Mouse (Mus musculus) megakaryocyte progenitor cell, adult 5-6 weeks (primary cell): ENCODE results near the gene Srp14. TPM values are rescaled to one million over a fixed set of nuclear protein-coding genes. Genes with fewer than 3 reads are reported as not detected.
A peak's percentile ranks its signal among the peaks of the same experiment; 100 is the strongest.

Experiments used
- ATAC-seq: replicated peaks from 2 replicates; pipeline ENCODE4 v1.8.0; 2016; ENCODE audit warnings: mild to moderate bottlenecking, moderate TSS enrichment, inconsistent platforms; ENCODE audit not compliant: poor library complexity
- total RNA-seq, 2 experiments: library from RNA; stranded (forward) in 1 of 2; stranded (reverse) in 1 of 2; fragments of 157-497, 149-512 nt in 1 of 2; fragments of 200-1000 nt in 1 of 2; gene quantifications; 2 replicates each; pipeline versions ENCODE4 v1.2.3 to v1.2.4; 2015 to 2017

The Srp14 gene
- total RNA-seq, 2 experiments from 2014 or later = 166 to 225 TPM

DNA sequence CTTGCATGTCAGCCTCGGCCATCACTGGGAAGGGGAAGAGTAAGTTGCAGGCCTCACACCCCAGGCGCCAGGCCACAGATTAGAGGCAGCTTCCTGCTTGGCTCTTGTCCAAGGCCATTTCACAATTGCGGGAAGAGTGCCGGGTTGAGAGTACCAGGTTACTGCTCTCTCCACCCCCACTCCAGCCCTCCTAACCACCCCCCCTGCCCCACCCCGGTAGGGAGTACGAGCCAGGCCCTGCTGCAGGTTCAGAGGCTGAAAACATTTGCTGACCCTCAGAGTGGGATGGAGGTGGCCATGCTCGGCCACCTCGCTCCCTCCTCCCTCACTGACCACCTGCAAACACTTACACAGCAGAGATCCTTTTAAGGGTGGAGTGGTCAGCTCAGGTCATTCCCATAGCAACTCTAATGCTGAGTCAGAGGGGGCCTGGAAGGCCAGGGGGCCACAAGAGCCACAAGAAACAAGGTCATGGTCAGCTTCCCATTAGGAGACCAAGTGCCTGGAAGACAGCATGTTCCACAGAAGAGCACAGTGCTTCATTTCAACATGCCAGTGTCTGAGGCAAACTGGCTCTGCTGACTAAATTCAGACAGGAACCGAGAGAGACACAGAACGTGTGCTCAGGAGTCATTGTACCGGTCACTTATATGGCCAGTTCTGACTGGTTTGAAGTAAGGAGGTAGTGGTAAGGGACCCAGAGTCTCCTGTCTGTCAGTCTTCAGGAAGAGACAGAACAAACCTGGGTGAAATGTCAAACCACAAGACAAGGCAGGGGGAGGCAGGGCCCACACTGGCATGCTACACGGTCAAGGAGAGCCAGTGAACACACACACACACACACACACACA, 11.0 kb upstream of the Srp14 start:
- peak; percentile 45 for ATAC-seq

DNA sequence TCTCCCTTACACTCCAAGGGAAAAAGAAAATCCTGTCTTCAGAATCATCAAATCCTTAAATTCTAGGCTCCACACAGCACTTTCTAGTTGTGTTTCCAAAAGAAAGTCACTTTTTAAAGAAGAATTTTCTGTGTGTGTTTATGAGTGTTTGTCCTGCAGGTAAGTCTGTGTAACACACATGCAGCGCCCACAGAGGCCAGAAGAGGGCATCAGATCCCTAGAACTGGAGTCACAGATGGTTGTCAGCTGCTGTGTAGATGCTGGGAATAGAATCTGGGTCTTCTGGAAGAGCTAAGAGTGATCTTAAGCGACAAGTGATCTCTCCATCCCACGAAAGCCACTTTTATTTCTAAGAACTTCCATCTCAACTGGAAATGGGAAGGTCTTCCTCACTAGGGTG, 8.3 kb upstream of the Srp14 start:
- no peak for ATAC-seq

DNA sequence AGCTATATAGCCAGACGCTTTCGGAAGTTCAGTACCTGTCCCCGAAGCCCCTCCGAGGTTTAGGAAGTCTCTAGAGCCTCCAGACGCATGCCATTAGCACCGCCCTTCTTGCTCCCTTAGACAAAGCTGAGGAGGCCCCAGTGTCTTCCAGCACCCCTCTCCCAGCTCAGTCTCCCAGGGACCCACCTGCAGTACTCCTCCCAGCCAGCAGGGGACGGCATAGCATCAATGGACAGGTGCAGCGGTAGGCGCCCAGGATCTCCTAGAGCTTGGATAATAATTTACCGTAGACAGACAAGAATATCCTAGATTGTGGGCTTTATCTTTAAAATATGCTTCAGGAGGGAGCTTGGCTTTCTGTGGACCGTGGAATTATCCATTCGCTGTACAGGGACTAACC, 7.4 kb upstream of the Srp14 start:
- ATAC-seq = peak; percentile 78

- ATAC-seq = no peak
Measured at GRCm38 (mm10) chr2:118485415-118485814, 5.9 kb upstream of the Srp14 start.

GRCm38 (mm10) chr2:118484386-118484898, 4.9 kb upstream of the Srp14 start:
- ATAC-seq = no peak

DNA sequence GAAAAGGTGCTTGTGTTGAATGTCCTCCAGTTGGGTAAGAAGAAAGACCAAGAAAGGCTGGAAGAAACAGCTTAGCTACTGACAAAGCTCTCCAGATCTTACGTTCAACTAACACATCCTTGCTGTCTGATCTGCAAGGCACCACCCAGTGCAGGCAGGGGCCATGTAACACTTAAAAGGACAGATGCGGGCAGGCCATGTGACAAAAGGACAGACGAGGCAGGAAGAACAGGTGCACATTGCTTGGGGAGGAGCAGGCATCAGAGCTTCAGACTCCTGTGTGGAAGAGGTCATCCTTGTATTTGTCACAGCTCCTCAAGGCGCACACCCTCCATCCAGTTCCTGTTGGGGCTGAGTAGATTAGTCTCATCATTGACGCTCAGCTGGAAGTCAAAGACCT, 3.5 kb upstream of the Srp14 start:
- no peak for ATAC-seq

GRCm38 (mm10) chr2:118480886-118481285, 1.4 kb upstream of the Srp14 start:
- ATAC-seq = no peak

DNA sequence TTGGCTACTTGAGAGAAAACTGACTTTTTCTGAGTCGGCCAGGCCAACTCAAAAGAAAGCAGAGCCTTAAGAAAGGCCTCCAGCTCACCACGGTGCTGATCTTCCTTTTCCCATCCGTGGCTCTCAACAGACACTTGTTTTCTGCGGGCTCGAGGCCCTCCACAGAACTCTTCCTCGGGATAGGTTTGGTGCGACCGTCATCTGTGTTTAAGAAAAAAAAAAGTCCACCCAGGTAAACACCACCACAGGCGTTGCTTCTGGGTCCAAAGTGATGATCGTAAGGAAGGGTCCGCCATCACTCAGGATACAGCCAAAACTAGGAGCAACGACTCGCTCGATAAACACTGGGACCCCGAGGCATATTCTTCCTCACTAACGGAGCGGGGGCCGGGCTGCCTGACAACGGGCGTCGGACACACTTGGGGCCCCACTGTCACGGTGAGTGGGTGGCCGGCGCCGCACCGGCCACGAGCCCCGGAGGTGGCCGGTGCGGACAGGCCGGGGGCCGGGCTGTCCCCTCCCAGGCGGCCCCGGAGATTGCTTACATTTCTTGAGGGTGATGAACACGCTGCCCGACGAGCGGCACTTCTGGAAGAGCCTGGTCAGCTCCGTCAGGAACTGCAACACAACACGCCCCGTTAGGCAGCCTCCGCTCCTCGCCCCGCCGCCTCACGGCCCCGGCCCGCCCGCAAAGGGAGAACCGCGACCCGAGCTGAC, 520 bp downstream of the Srp14 start:
- ATAC-seq = peak; percentile 7; the same call in 1 of the 2 replicates

DNA sequence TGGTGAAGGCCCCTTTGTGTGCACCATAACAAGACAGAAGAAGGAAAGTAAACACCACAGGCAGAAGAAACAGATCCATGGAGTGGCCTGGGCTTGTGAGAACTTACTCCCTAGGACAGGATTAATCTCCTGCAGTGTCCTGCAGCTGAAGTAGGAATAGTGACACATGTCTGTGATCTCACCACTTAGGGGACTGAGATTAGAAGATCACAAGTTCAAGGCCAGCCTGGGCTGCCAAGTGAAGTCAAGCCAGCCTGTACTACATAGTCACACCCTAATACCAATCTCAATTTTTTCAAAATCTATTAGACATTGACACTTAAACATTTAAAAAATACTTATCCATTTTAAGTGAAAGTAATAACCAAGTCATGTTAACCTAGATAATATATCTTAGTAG, 11.2 kb downstream of the Srp14 start:
- no peak for ATAC-seq

DNA sequence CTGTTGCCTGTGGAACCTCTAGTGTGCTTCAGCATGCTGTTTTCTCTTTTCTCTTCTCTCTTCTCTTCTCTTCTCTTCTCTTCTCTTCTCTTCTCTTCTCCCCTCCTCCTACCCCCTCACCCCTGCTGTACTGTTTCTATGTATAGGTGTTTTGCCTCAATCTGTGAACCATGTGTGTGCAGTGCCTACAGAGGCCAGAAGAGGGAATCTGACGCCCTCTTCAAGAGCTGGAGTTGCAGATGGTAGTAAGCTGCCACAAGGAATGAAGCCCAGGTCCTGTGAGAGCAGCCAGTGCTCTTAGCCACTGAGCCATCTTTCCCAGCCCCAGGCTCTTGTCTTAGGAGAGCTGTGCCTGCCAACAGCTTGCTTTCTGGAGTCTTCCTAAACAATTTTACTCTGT, 12.9 kb downstream of the Srp14 start:
- 0 out of 2 replicates have a peak, but pooled peaks have one; percentile 46 for ATAC-seq

GRCm38 (mm10) chr2:118465894-118466293, 13.6 kb downstream of the Srp14 start:
- ATAC-seq = no peak

DNA sequence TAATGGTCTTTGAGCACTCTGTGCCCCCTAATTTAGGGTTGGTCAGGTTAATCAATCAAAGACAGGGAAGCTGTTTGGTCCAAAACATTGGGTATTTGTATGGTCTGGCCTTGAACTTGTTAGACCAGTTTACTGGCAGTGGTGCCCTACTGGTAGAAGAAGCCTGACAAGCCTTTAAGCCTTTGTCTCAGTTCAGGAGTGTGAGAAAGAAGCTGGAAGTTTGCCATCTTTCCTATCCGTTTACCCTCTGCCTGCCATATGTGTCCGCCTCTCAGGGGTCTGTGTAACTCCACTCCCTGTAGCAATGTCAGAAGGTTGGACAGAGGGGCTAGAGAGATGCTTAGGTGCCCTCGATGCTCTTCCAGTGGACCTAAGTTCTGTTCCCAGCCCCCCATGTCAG, 15.1 kb downstream of the Srp14 start:
- no peak for ATAC-seq

GRCm38 (mm10) chr2:118463480-118463879, 16.0 kb downstream of the Srp14 start:
- ATAC-seq = no peak

GRCm38 (mm10) chr2:118461480-118462165, 17.9 kb downstream of the Srp14 start:
- no peak for ATAC-seq

DNA sequence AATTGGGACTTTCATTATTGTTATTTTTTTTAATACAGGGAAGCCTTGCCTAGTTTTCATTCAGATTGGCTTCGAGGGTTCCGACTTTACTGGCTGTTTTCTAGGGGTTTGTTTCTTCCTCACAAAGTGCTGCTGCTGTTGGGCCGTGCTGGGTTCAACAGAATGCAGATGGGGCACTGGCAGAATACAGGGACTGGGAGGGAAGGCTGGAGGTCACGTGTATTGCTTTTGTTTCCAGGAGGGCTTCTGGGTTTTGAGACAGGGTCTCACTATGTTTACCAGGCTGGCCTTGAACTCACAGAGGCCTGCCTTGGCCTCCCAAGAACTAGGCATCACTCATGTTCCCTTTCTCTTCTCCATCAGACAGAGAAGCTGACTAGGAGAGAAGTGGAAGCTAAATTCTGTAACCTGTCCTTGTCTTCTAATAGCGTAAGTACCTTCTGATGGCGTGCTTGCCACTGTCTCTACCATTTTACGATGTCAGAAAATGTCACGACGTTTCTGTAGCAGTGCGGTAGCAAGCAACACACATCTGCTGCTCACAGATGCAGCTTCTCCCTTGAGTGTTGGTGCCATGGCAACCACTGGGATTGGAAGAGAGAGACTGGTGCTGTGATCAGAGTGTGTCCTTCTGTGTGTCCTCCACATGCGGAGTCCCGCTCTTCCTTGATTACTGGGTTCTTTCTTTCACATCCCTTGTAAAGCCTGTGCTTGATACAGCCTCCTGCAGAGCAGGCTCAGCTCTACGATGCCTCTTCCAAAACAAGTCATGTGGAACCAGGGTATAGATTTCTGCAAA, 21.8 kb downstream of the Srp14 start:
- no peak for ATAC-seq

DNA sequence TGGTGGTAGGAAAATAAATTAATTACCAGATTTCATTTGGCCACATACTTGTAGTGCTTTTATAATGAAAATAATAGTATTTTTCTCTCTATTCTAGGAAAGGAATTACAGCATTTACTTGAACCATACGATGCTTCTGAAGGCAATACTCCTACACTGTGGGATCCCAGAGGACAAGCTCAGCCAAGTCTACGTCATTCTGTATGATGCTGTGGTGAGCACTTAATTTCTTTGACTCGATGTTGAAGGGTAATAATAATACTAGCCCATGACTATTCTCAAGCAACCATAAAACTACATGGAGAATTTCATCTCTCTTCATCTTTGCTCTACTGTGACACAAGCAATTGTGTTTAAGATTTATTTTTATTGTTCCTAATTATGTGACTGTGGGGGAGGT, 22.5 kb downstream of the Srp14 start:
- no peak for ATAC-seq

DNA sequence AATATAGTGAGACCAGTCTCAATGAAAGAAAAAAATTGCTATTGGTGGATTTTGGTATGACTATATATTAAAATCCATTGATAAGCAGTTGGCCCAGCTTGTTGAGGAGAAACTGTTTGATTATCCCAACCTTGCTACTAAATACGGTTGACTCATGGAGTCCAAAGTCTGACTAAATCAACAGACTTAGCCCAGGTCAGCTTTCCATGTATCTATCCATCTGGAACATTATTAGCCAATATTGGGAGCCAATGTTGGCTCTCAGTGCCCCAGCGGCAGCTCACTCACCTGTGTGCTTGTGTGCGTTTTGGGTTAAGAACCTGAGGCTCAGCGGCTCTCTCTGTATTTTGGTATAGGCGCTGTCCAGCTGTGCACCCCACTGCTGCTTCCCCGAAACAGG, 28.5 kb downstream of the Srp14 start:
- no peak for ATAC-seq

- no peak for ATAC-seq
Measured at GRCm38 (mm10) chr2:118448181-118448580, 31.3 kb downstream of the Srp14 start.

- no peak for ATAC-seq
Measured at GRCm38 (mm10) chr2:118445696-118446674, 33.5 kb downstream of the Srp14 start.
